Mouse (Mus musculus) lung, postnatal 10 days (tissue): ENCODE measurements around the gene Nck2.

Experiments used
- DNase-seq: peaks from one replicate; pipeline ENCODE4 v3.0.0; 2021

Gene Nck2

DNA sequence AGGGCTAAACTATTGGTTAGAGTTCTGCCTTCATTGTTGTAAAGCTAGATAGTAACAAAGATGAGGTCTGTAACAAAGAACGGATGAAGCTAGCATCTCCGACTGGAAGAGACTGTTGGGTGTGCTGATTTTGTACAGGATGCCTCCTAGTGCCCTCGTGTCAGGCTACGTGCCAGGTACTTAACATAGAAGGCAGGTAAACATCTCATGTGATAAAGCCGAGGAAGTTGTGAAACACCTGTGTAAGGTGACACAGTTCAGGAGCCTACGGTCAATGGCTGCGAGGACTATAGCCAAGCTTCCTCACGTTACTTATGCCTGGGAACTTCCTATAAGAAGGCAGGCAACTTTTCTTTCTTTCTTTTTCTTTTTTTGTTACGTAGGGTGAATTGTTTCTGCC is at the start of gene Nck2:
Gene Nck2, plus strand, starts transcription at position 49 of the 400 bp plus-strand sequence.
- peak; percentile 45 for DNase-seq

DNA sequence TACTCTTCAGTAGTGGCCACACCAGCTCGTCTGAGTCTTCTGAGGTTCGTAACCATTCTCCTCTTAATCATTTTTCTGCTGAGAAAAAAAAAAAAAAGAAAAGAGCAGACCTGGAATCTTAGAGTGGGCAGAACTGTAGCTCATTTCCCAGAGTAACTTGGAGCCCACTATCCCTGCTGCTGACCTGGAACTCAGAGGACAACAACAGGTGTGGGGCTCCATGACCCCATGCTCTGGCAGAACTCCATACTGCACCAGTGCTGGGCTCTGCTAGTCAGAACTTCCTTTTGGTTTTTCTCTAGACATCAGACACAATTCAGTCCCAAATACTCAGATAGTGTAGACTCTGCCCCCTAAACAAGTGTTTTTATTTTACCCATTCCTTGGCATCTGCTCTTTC is 49.3 kb upstream of the Nck2 start:
- DNase-seq = no peak

DNA sequence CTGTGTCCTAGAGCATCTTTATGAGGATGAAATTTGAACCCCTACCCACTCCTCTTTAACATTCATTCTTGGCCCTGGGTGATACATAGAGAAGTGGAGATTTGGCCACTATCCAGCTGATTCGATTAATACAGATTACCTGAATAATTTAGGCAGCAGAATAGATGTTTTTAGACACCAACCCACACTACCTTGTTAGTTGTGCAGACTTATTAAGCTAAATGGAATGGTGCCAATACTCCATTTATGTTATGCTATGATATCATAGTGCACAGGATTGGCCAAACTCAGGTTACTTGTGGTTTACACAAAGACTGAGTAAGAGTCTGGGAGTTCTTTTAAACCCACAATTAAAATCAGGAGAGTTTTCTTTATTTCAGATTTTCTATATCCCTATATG is 48.6 kb upstream of the Nck2 start:
- DNase-seq = no peak

DNA sequence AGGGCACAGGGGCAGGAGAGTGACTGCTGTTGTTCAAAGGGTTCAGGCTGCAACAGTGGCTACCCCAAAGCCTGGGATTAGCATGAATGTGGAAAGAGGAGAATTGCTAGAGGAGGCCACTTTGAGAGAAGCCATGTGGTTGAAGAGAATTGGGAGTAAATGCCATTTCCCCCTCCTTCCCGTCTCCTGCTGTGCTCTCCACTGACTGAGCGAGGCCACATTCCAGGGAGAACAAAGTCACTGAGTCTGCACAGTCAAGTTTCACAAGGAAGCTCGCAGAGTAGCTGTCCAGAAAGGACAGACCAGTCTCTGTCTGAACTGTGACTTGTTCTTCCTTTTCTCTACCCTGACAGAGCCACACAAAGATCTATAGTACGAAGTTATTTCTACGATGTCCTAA is 47.9 kb upstream of the Nck2 start:
- DNase-seq = no peak

DNA sequence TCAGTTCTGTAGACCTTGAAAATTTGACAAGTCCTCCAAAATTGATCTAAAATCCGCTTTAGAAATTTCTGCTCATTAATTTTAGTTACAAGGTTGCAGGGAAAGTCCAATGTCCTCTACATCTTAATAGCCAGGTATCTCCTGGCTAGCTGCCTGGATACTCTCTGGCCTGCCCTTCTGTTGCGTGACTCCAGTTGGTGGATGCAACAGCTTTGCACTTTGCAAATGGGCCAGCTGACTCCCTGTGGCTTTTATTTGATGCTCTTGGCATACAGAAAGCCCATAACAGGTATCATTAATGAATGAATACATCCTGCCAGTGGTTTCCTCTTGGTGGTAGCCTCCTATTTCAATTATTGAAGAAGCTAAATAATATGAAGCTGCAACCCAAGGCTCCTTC is 47.3 kb upstream of the Nck2 start:
- no peak for DNase-seq

DNA sequence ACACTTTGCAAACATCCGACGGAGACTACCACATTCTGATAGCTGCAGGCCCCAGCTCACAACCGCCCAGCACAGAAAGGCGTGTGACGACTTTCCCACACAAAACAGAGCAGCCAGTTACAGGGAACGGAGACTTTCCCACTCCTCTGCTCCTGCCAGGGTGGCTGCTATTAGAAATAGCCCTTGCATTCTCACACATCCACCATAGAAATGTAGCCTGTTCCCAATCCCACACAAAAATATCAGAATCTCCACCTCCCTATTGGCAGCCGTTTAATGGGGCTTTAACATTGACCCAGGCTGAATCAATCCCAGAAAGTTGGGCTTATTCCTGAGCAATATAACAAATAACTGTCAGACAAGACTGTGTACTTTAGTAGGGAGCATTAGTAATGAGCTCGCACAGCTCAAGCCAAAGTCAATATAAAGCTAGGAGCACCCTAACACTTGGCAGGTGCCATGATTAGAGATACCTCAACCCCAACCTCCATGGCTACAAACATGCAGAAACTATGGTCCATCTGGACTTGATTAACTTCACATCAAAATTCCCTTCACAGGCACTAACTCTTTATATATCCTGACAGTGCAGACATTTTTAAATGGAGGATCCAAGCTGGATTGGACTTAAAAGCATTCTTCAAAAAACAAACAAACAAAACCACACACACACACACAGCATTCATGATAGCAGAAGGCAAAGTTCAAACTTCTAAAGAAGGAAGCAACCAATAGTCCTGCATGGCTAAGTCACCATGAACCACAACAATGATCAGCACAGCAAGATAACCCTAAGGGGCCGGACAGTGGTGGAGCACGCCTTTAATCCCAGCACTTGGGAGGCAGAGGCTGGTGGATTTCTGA is 45.4 kb upstream of the Nck2 start:
- DNase-seq = no peak

DNA sequence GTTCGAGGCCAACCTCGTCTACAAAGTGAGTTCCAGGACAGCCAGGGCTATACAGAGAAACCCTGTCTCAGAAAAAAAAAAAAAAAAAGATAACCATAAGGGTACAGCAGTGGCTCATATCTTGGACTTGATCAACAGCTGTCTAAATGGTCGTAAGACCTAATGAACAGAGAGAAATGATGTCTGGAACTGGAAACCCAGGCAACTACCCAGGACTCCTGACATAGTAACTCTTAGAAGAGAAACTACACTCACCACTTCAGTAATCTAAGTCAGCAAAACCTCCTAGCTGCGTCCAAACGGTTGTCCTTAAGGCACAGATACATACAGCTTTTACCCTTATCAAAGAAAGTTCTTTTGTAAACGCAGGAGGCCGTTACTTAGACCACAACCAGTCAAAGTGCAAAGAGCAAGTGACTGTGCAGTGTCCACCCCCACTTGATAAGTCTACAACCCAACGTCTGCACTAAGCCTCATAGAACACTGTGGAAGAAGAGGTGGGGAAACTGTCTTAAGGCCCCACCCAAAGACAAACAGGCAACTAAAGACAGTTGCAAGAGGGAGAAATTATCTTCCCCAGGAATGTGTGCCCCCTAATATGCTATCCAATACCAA is 44.7 kb upstream of the Nck2 start:
- no peak for DNase-seq

DNA sequence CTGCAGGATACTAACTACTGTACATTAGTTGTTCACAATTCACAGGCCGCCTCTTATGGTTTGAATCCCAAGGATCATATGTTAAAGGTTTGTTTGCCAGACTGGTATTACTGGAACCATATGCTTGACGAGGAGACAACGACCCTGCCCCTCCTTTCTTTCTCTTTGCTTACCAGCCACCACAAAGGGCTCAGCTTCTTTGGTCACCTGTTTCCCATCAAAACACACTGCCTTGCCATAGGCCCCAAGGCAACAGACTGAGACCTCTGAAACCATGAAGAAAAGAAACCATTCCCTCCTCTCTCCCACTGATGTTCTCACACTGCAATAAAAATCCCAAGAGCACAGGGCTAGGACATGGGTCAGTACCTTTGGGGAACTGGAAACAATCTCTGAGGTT is 43.7 kb upstream of the Nck2 start:
- DNase-seq = no peak

DNA sequence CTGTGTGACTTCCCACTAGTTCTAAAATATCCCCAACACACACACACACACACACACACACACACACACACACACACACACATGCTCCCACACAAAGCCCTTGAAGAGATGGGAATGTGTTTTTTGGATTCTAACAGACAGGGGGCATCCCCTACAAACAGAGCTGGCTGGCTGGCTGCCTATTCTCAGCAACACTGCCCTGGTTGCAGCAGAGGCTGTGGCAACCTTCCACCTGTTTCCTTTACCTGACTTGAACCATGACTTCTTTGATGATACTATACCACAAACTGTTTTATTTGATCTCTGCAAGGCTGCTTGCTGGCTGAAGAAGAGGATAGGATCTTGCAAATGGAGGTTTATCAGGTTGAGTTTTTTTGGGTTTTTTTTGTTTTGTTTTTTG is 41.0 kb upstream of the Nck2 start:
- peak; percentile 20 for DNase-seq

DNA sequence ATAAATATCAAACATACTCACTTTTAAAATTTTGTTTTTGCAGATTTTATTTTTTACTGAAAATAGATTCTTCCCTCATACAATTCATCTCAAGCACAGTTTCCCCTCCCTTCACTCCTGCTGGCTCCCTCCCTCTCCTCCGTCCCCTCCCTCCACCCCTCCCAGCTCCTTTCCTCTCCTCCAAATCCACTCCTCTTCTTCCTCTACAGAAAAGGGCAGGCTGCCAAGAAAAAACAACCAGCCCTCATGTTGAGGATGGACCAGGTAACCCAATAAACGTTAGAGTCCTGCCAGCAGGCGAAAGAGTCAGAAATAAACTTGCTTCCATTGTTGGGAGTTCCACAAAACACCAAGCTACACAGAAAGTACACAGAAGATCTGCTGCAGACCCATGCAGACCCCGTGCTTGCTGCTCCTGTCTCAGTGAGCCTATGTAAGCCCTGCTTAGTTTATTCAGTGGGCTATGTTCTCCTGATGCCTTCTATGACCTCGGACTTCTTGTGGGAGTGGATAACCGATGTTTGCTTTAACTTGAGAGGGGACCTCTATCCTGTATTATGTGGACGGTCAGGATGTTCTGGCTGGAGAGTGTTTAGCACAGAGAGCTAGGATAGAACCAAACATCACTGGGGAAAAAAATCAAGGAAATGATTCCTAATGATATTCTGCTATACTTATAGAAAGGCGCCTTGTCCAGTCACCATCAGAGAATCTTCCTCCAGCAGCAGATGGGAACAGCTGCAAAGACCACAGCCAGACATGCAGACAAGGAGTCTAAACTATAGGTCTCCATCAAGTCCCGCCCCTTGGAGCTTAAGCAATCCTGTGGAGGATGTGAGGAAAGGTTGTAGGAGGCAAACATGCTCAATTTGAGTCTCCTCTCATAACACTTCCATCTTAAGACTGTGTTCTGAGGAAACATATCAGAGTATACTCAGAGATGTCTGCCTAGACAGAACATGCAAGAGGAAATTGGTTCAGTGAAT is 39.4 kb upstream of the Nck2 start:
- DNase-seq = no peak

DNA sequence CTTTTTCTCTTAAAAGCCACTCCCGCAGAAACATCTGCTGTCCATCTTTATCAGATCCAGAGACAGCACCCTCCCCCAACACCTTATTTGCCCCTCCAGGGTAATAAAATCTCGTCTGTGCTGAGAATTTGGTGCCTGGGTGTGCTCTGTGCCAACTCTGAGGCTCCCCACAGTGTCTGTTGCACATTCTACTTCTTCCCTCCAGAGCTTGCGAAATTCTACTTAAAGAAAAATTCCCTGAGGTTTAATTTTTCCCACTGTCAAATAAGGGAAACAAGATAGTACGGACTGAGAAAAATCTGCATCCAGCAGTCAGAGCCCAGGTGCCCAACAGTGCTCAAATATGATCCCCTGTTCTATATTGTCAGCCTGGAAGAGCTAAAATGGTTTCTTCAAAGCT is 35.4 kb upstream of the Nck2 start:
- DNase-seq = no peak

DNA sequence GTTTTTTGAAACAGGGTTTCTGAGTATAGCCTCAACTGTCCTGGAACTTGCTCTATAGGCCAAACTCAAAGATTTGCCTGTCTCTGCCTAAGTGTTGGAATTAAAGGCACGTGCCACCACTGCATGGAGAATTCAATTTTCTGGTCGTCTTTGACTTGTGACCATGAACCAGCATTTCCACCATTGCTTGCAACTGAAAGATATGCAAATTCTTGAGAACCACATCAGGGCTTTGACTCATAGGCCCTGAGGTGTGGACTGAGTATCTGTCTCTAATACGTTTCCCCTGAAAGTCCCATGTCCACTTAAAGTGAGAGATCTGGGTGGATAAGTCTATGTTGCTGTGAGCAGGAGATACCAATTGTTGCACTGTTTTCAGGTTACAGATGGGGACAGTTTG is 31.6 kb upstream of the Nck2 start:
- no peak for DNase-seq

DNA sequence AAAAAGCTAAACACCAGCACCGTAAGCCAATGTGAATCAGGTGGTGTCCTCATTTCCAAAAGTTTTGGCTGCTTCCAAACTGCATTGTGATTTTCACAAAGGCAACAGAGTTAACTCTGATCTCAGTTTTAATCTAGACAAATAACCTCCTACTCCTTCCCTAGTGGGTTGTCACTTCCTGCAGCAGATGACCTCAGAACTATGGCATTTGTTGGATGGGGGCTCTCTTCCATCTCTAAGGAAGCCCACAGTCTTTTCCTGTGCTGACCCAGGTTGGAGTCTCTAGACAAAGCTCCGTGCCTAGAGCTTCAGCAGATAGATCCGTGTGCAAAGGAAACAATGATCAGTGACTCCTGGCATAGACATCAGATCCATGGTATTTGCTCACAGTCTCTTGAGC is 31.1 kb upstream of the Nck2 start:
- DNase-seq = peak; percentile 19

DNA sequence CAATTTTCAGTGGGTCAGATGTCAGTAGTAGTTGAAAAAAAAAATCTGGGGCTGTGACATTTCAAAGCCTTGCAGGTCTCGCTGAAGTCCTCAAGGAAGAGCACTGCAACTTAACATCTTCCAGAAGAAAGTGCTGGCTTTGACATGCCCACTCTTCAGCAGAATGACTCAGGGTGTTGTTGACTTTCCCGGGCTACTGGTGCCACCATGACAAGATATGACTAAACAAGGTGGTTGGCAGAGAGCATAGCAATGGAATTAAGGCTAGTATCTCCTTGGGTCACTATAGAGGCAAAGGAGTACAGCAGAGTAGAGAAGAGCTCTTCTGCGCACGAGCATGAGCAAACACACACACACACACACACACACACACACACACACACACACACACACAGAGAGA is 30.6 kb upstream of the Nck2 start:
- DNase-seq = no peak

DNA sequence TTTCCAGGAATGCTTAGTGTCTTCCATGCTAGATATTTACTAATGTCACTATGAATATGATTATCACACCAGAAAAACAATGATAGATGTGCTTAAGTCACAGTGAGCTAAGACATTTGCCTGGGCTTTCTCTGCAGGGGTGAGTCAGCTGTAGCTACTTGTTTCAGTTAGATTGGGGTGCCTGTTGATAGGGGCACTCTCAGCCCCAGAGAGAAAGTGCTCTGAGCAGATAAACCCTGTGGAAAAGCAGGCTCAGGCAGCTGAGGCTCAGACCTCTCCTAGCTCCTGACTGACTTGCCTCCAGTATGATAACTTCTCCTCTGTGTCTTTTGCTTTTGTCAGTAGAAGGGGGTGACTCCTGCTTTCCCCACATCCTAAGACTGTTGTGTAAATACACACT is 30.2 kb upstream of the Nck2 start:
- no peak for DNase-seq

DNA sequence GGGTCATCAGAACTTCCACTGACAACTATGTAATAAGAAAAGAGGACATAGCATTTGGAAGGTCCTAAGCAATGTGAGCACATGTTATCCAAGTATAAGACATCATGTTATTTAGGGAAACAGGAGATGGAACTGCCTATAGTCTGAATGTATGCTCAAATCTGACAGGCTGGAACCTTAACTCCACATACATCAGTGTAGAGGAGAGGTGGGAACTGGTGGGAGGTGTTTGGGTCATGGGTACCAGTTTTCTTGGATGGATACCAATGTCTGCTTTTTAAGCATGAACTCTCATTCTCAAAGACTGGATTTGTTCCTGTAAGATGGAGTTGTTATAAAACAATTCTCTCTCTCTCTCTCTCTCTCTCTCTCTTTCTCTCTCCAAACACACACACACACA is 29.4 kb upstream of the Nck2 start:
- DNase-seq = no peak

DNA sequence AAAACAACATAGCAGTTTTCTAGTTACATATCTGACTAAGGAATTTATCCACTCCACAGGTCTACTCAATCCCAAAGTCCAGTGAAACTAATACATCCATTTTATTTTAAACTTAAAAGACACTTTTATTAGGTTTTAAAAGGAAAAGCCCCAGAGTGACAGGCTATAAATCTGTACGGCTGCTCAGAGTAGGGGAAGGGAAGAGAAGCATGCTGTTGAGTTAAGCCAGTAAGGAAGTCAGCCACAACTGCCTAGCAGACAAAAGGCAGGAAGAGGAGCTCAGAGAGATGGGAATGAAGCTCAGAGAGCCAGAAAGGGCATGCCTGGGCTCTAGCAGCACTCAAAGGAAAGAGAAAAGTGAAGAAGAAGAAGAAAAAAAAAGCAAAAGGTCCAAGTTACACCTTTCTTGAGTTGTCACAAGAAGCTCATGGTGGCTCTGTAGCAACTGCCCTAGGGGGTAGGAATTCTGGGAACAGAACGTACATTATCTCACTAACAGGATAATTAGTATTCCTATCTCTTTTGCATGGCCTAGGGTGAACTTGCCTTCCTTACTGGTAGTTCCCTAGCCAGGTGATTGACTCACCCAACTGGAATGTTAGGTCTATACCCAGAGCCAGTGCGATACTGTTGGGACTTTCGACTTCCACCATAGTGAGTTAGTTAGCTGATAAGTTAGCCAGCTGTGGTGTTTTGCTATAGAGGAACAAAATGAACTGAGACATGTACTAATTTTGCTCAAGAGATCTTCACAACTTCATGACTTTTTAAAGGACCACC is 21.2 kb upstream of the Nck2 start:
- no peak for DNase-seq

DNA sequence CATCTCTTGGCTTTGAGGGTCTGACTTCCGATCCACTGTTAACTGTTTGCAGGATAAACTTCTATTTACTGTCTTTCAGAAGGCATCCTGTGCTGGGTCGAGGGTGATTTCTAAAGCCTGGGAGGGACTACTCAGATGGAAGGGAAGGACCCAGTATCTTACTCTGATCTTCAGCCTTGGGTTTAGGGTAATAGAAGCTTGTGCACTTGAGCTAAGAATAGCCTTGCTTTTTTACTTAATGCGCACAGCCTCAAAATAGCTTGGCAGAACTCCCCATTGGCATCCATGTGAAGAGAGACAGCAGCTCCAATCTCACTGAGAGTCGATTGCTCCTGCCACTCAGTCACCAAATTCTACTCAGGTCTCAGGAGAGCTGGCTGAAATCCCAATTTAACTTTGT is 17.9 kb upstream of the Nck2 start:
- peak; percentile 46 for DNase-seq

DNA sequence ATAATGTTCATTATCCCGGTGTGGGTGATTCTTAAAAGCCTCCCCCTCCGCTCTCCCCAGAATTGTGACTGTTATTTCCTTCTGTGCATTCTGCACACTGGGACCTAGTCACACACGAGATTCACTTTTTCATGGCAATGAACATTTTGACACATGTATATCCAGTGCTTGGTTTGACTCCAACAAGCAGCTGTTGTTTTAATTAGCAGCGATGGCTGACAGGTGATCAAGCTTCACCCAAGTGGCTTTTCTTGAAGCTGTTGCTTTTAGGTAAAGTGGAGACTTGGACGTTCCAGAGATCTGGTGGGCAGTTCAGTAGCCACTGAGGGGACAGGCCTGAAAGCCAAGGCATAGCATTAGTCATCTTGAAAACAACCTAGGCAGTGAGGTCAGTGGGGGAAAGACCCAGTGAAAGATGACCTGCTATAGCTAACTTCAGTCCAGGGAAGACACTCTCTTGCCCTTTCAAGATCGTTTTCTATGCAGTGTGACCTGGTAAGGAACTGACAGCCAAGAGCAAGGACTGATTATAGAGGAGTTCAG is 17.3 kb upstream of the Nck2 start:
- DNase-seq = no peak

DNA sequence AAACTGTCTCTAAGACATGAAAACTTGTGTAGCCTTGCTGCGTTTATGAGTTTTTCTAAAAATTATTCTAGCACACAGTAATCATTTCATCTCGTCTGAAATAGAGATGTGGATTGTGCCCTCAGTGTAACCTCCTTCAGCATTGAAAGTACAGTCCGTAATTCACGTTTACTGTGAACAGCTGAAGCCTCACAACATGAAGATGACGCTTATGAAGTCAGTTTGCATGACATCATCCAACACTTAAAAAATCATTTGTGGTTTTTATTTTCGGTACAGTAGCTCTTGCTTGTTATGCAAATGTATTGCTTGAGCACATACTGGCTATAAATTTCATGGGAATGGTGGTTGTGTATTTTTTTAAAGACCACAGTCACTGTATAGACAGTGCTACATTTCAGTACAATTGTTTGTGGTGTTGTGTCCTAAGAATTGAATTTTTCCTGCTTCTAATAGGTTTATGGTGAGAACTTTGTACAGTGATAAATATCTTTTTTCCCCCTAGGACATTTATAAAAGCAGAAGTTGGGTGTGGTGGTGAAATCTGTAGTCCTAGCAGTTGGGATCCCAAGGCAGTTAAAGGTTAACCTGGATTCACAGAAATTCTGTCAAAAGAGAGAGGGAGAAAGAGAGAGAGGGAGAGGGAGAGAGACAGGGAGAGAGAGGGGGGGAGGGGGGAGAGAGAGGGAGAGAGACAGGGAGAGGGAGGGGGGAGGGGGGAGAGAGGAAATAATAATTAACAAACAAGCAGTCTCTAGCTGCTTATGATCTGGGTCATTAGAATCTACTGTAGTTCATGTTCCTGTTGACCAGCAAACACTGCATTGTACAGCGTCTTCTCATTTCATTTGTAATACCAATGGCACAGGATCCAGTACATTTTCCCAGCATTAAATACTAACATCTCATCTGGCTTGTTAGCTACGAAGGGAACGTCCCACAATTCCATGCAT is 14.2 kb upstream of the Nck2 start:
- no peak for DNase-seq

DNA sequence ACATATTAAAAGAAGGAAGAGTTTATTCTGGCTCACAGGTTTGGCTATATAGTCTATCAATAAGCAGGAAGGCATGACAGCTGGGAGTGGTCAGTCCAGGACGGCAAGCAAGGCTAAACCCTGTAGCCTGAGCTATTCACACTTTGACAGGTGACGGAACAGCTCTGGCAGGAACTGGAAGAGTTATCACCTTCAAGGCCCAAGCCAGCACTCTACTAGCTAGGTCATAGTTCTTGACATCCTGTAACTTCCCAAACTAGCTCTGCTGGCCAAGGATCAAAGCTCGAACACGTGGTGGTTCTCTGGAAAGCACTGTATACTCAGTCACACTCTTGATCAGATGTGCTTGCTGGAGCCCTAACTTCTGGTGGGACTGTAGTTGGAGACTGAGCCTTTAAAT is 10.5 kb upstream of the Nck2 start:
- DNase-seq = no peak
